Mouse (Mus musculus) MEL (cell line): Measurements from ENCODE around the gene Ppp6r3. TPM values are rescaled to one million over a fixed set of nuclear protein-coding genes. Genes with fewer than 3 reads are reported as not detected.

Experiments
- DNase-seq: peaks from one replicate; pipeline ENCODE4 v3.0.0; 2011; ENCODE audit warnings: low read depth, low spot score
- H3K27ac ChIP-seq: 2 replicates; pipeline ENCODE4 v1.5.1; 2012; ENCODE audit warnings: low read depth, mild to moderate bottlenecking, control low read depth, low read length, moderate library complexity; ENCODE audit not compliant: control insufficient read depth
- H3K27me3 ChIP-seq, 2 experiments: fragments of 150-350 bp in 1 of 2; sonication (generic) in 1 of 2; 2 replicates each; pipeline ENCODE4 v1.6.1; 2012; ENCODE audit warnings: low read length in 2 of 2, mild to moderate bottlenecking in 2 of 2, improper control_type of control experiment in 1 of 2, moderate library complexity in 1 of 2; ENCODE audit not compliant: insufficient read depth in 2 of 2, control insufficient read depth in 1 of 2
- H3K36me3 ChIP-seq, 2 experiments: 2 replicates each; pipeline ENCODE4 v1.6.1; 2012 to 2014; ENCODE audit warnings: low read length in 2 of 2, improper control_type of control experiment in 1 of 2, inconsistent platforms in 1 of 2, mild to moderate bottlenecking in 1 of 2; ENCODE audit not compliant: insufficient read depth in 2 of 2, control insufficient read depth in 1 of 2
- H3K4me1 ChIP-seq, 2 experiments: fragments of 150-350 bp in 1 of 2; sonication (generic) in 1 of 2; 2 replicates each; pipeline ENCODE4 v1.6.1; 2012; ENCODE audit warnings: low read length in 2 of 2, improper control_type of control experiment in 1 of 2, mild to moderate bottlenecking in 1 of 2; ENCODE audit not compliant: insufficient read depth in 2 of 2, control insufficient read depth in 1 of 2
- H3K4me3 ChIP-seq, 2 experiments: fragments of 150-350 bp in 1 of 2; sonication (generic) in 1 of 2; 2 replicates each; pipeline ENCODE4 v1.5.1; 2012; ENCODE audit warnings: low read depth in 2 of 2, low read length in 2 of 2, mild to moderate bottlenecking in 2 of 2, moderate library complexity in 2 of 2, control low read depth in 1 of 2, improper control_type of control experiment in 1 of 2; ENCODE audit not compliant: control insufficient read depth in 1 of 2, insufficient read depth in 1 of 2
- H3K79me2 ChIP-seq: 2 replicates; pipeline ENCODE4 v1.6.1; 2012; ENCODE audit warnings: mild to moderate bottlenecking, low read length, moderate library complexity; ENCODE audit not compliant: control insufficient read depth, poor library complexity, insufficient read depth
- H3K9ac ChIP-seq: 2 replicates; pipeline ENCODE4 v1.6.1; 2012; ENCODE audit warnings: low read depth, mild to moderate bottlenecking, control low read depth, low read length, moderate library complexity; ENCODE audit not compliant: control insufficient read depth, poor library complexity, severe bottlenecking
- H3K9me3 ChIP-seq: fragments of 150-350 bp; sonication (generic); replicated peaks from 2 replicates; pipeline ENCODE4 v1.6.1; 2012; ENCODE audit warnings: mild to moderate bottlenecking, low read length, improper control_type of control experiment, moderate library complexity; ENCODE audit not compliant: insufficient read depth
- BHLHE40 ChIP-seq: IDR thresholded peaks from 2 replicates; pipeline ENCODE4 v1.6.1; 2012; ENCODE audit warnings: low read depth, mild to moderate bottlenecking, inconsistent platforms, low read length, improper control_type of control experiment, borderline replicate concordance
- CHD2 ChIP-seq: IDR thresholded peaks from 2 replicates; pipeline ENCODE4 v1.6.1; 2011; ENCODE audit warnings: low read length, improper control_type of control experiment
- CTCF ChIP-seq, 3 experiments: IDR thresholded peaks in 2 of 3; conservative IDR thresholded peaks in 1 of 3; 2 replicates each; pipeline ENCODE4 v1.5.1; 2011 to 2012; ENCODE audit warnings: low read length in 3 of 3, low read depth in 2 of 3, mild to moderate bottlenecking in 2 of 3, improper control_type of control experiment in 1 of 3, inconsistent platforms in 1 of 3, mixed read lengths in 1 of 3, moderate library complexity in 1 of 3; ENCODE audit not compliant: control insufficient read depth in 1 of 3, insufficient read depth in 1 of 3, poor library complexity in 1 of 3, severe bottlenecking in 1 of 3
- E2F4 ChIP-seq: IDR thresholded peaks from 2 replicates; pipeline ENCODE4 v1.6.1; 2011; ENCODE audit warnings: low read depth, low read length, improper control_type of control experiment, borderline replicate concordance
- GABPA ChIP-seq: IDR thresholded peaks from 2 replicates; pipeline ENCODE4 v1.6.1; 2012; ENCODE audit warnings: low read depth, mild to moderate bottlenecking, inconsistent platforms, low read length, improper control_type of control experiment, moderate library complexity
- HCFC1 ChIP-seq: IDR thresholded peaks from 2 replicates; pipeline ENCODE4 v1.6.1; 2012; ENCODE audit warnings: low read depth, mild to moderate bottlenecking, inconsistent platforms, low read length, improper control_type of control experiment, moderate library complexity
- JUND ChIP-seq: IDR thresholded peaks from 2 replicates; pipeline ENCODE4 v1.6.1; 2011; ENCODE audit warnings: low read depth, mild to moderate bottlenecking, improper control_type of control experiment, low read length
- KAT2A ChIP-seq: conservative IDR thresholded peaks from 2 replicates; pipeline ENCODE4 v1.6.1; 2012; ENCODE audit warnings: low read depth, low read length, improper control_type of control experiment, inconsistent platforms
- MAFK ChIP-seq: IDR thresholded peaks from 2 replicates; pipeline ENCODE4 v1.6.1; 2011; ENCODE audit warnings: low read depth, mild to moderate bottlenecking, low read length, improper control_type of control experiment, borderline replicate concordance
- MAZ ChIP-seq: IDR thresholded peaks from 2 replicates; pipeline ENCODE4 v1.6.1; 2012; ENCODE audit warnings: low read depth, mild to moderate bottlenecking, inconsistent platforms, low read length, improper control_type of control experiment
- MEF2A ChIP-seq: IDR thresholded peaks from 2 replicates; pipeline ENCODE4 v1.6.1; 2014; ENCODE audit warnings: low read depth, mild to moderate bottlenecking, inconsistent platforms, low read length, improper control_type of control experiment; ENCODE audit not compliant: poor library complexity, insufficient replicate concordance, severe bottlenecking; ENCODE audit errors: extremely low read depth
- MXI1 ChIP-seq: IDR thresholded peaks from 2 replicates; pipeline ENCODE4 v1.6.1; 2011; ENCODE audit warnings: mild to moderate bottlenecking, low read depth, low read length, improper control_type of control experiment
- MYC ChIP-seq: IDR thresholded peaks from 2 replicates; pipeline ENCODE4 v1.6.1; 2011; ENCODE audit warnings: low read depth, mild to moderate bottlenecking, low read length, improper control_type of control experiment, moderate library complexity
- NRF1 ChIP-seq: IDR thresholded peaks from 2 replicates; pipeline ENCODE4 v1.6.1; 2014; ENCODE audit warnings: low read depth, mild to moderate bottlenecking, inconsistent platforms, low read length, improper control_type of control experiment, moderate library complexity; ENCODE audit not compliant: poor library complexity, insufficient read depth, severe bottlenecking
- POLR2A ChIP-seq, 2 experiments: IDR thresholded peaks; 2 replicates each; pipeline ENCODE4 v1.6.1; 2011 to 2012; ENCODE audit warnings: low read length in 2 of 2, mild to moderate bottlenecking in 2 of 2, control low read depth in 1 of 2, improper control_type of control experiment in 1 of 2, low read depth in 1 of 2, moderate library complexity in 1 of 2; ENCODE audit not compliant: control insufficient read depth in 1 of 2, insufficient read depth in 1 of 2, poor library complexity in 1 of 2
- POLR2AphosphoS2 ChIP-seq: IDR thresholded peaks from 2 replicates; pipeline ENCODE4 v1.6.1; 2011; ENCODE audit warnings: low read length, improper control_type of control experiment
- POLR2AphosphoS5 ChIP-seq: IDR thresholded peaks from 2 replicates; pipeline ENCODE4 v1.6.1; 2012; ENCODE audit warnings: low read depth, borderline replicate concordance, mild to moderate bottlenecking, inconsistent platforms, low read length, moderate library complexity, mixed read lengths
- RCOR1 ChIP-seq: IDR thresholded peaks from 2 replicates; pipeline ENCODE4 v1.6.1; 2012; ENCODE audit warnings: low read depth, mild to moderate bottlenecking, inconsistent platforms, low read length, improper control_type of control experiment
- SIN3A ChIP-seq: IDR thresholded peaks from 2 replicates; pipeline ENCODE4 v1.6.1; 2012; ENCODE audit warnings: low read length, improper control_type of control experiment, inconsistent platforms
- TAL1 ChIP-seq: IDR thresholded peaks from 2 replicates; pipeline ENCODE4 v1.6.1; 2012; ENCODE audit warnings: mild to moderate bottlenecking, inconsistent platforms, low read length, moderate library complexity, mixed read lengths
- TBP ChIP-seq: IDR thresholded peaks from 2 replicates; pipeline ENCODE4 v1.8.0; 2011; ENCODE audit warnings: low read depth, low read length, improper control_type of control experiment
- TCF12 ChIP-seq: IDR thresholded peaks from 2 replicates; pipeline ENCODE4 v1.6.1; 2014; ENCODE audit warnings: low read depth, mild to moderate bottlenecking, inconsistent platforms, low read length, improper control_type of control experiment, moderate library complexity
- UBTF ChIP-seq: IDR thresholded peaks from 2 replicates; pipeline ENCODE4 v1.6.1; 2012; ENCODE audit warnings: low read depth, mild to moderate bottlenecking, inconsistent platforms, low read length, improper control_type of control experiment, moderate library complexity, borderline replicate concordance; ENCODE audit not compliant: insufficient read depth
- USF1 ChIP-seq: IDR thresholded peaks from 2 replicates; pipeline ENCODE4 v1.6.1; 2014; ENCODE audit warnings: low read depth, mild to moderate bottlenecking, inconsistent platforms, low read length, improper control_type of control experiment, moderate library complexity
- ZKSCAN1 ChIP-seq: IDR thresholded peaks from 2 replicates; pipeline ENCODE4 v1.6.1; 2012; ENCODE audit warnings: low read depth, mild to moderate bottlenecking, inconsistent platforms, low read length, improper control_type of control experiment, moderate library complexity
- ZNF384 ChIP-seq: IDR thresholded peaks from 2 replicates; pipeline ENCODE4 v1.6.1; 2012; ENCODE audit warnings: low read depth, mild to moderate bottlenecking, inconsistent platforms, low read length, improper control_type of control experiment
- polyA plus RNA-seq, 2 experiments: library from polyadenylated mRNA; stranded (reverse) in 1 of 2; unstranded in 1 of 2; fragments of >175 nt in 1 of 2; fragments of >200 nt in 1 of 2; gene quantifications; 2 replicates each; pipeline versions ENCODE4 v1.2.1 to v1.2.4; 2012; ENCODE audit warnings: low replicate concordance in 2 of 2, low read depth in 1 of 2; ENCODE audit not compliant: insufficient read length in 2 of 2, insufficient read depth in 1 of 2, missing spikeins in 1 of 2
- total RNA-seq: library from RNA; depleted of rRNA; stranded (reverse); fragments of 300-350 nt; gene quantifications from 2 replicates; pipeline ENCODE4 v1.2.3, GENCODE M21; 2012

Ppp6r3 gene
- total and polyA plus RNA-seq, 3 experiments, result 49.4 to 135 (median 70.0) TPM

GRCm38 (mm10) chr19:3529781-3530180 is 45.8 kb downstream of the Ppp6r3 start:
- no peak for DNase-seq
- H3K9ac ChIP-seq, result no peak overlapping the region
- H3K4me1 ChIP-seq, result no peaks in the 10 kb centered on the region; a peak in 1 of 4 replicates
- peaks cover 32% of the 10 kb centered on the region for H3K79me2 ChIP-seq
- no peaks in the 10 kb centered on the region for H3K27me3 ChIP-seq
- H3K27ac ChIP-seq, result no peak overlapping the region
- no peaks in the 10 kb centered on the region for H3K9me3 ChIP-seq
- H3K36me3 ChIP-seq, result peaks cover 0 to 12% of the 10 kb centered on the region in 2 experiments; a peak in 3 of 4 replicates
- TF ChIP-seq TBP (no peak), CHD2 (no peak), ZNF384 (no peak), E2F4 (no peak), GABPA (no peak), USF1 (no peak), HCFC1 (no peak), BHLHE40 (no peak), UBTF (no peak), JUND (no peak), MXI1 (no peak)
- H3K4me3 ChIP-seq, result no peak overlapping the region

GRCm38 (mm10) chr19:3528646-3529045 is 46.9 kb downstream of the Ppp6r3 start:
- TF ChIP-seq TBP (no peak), USF1 (no peak), E2F4 (no peak), TAL1 (no peak), MXI1 (no peak), MEF2A (no peak), MAFK (no peak)
- peaks cover 0 to 14% of the 10 kb centered on the region in 2 experiments; a peak in 3 of 4 replicates for H3K36me3 ChIP-seq

GRCm38 (mm10) chr19:3527531-3527930 is 48.0 kb downstream of the Ppp6r3 start:
- H3K4me1 ChIP-seq, result no peaks in the 10 kb centered on the region
- H3K9me3 ChIP-seq, result no peaks in the 10 kb centered on the region
- H3K9ac ChIP-seq, result no peak overlapping the region
- no peak overlapping the region for H3K4me3 ChIP-seq
- peaks cover 0 to 17% of the 10 kb centered on the region in 2 experiments; a peak in 3 of 4 replicates for H3K36me3 ChIP-seq
- H3K27me3 ChIP-seq, result no peaks in the 10 kb centered on the region
- no peak for DNase-seq
- H3K27ac ChIP-seq, result no peak overlapping the region
- peaks cover 19% of the 10 kb centered on the region for H3K79me2 ChIP-seq
- TF ChIP-seq TCF12 (no peak), NRF1 (no peak), KAT2A (no peak), HCFC1 (no peak), RCOR1 (no peak), POLR2A (IDR thresholded peaks at IDR 0.05; ENCODE audit: control insufficient read depth in 1 of 2, insufficient read depth in 1 of 2, low read depth in 1 of 2, low read length in 2 of 2, poor library complexity in 1 of 2) (no peak), ZKSCAN1 (no peak), UBTF (no peak), JUND (no peak), POLR2AphosphoS5 (no peak), BHLHE40 (no peak), SIN3A (no peak), CTCF (IDR thresholded peaks at IDR 0.05 in 2 of 3, conservative IDR thresholded peaks at IDR 0.05 in 1 of 3; ENCODE audit: control insufficient read depth in 1 of 3, insufficient read depth in 1 of 3, low read depth in 2 of 3, low read length in 3 of 3, poor library complexity in 1 of 3, severe bottlenecking in 1 of 3) (no peak), MAZ (no peak), MYC (no peak), POLR2AphosphoS2 (no peak)

More at GRCm38 (mm10) chr19:3528646-3529045, 46.9 kb downstream of the Ppp6r3 start:
- no peak for DNase-seq
- H3K27ac ChIP-seq, result no peak overlapping the region
- peaks cover 23% of the 10 kb centered on the region for H3K79me2 ChIP-seq
- no peak overlapping the region for H3K9ac ChIP-seq
- no peaks in the 10 kb centered on the region for H3K9me3 ChIP-seq
- no peak overlapping the region for H3K4me3 ChIP-seq
- no peaks in the 10 kb centered on the region for H3K4me1 ChIP-seq
- no peaks in the 10 kb centered on the region for H3K27me3 ChIP-seq
